22 mouse cellular contexts compared by ENCODE assay signal in the genomic region with DNA sequence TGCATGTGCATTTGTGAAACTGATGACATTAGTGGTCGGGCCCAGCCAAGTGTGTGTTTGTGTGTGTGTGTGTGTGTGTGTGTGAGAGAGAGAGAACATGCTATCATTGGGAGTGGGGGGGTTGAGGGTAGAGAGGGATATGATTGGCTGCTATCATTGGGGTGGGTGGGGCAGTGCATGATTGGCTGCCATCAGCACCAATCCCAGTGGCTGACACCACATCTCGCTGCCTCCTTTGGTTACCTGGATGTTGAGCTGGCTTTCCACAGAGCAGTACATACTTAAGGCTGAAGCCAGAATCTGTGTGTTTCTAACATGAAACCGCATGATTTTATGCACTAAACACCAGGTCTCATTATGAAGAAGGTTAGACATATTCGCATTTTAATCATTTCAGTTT.
"Had no signal": no experiment of that assay in that cellular context is flagged by ENCODE, and none has a peak within 500 bp of the region (broad histone marks: within the 10 kb centered on the region; RNA-seq: fewer than 3 reads in every experiment).

No protein-coding gene starts in this region.

- H3K27ac ChIP-seq: kidney, embryonic 15.5 days; limb, embryonic 10.5 days; limb, embryonic 13.5 days; liver, embryonic 12.5 days; liver, embryonic 15.5 days; lung, embryonic 15.5 days; neural tube, embryonic 13.5 days; stomach, postnatal 0 days had no signal

- H3K9ac ChIP-seq: kidney, embryonic 15.5 days; limb, embryonic 13.5 days; liver, embryonic 12.5 days; liver, embryonic 15.5 days; lung, embryonic 15.5 days; neural tube, embryonic 13.5 days had no signal

- H3K4me3 ChIP-seq: kidney, embryonic 15.5 days; limb, embryonic 10.5 days; limb, embryonic 13.5 days; liver, embryonic 12.5 days; liver, embryonic 15.5 days; lung, embryonic 15.5 days; megakaryocyte, embryonic 14.5 days; neural tube, embryonic 13.5 days had no signal

- H3K4me1 ChIP-seq: kidney, embryonic 15.5 days; liver, embryonic 12.5 days; liver, embryonic 15.5 days; neural tube, embryonic 13.5 days had no signal

- H3K9me3 ChIP-seq: kidney, embryonic 15.5 days; limb, embryonic 10.5 days; limb, embryonic 13.5 days; liver, embryonic 12.5 days; liver, embryonic 15.5 days; lung, embryonic 15.5 days; megakaryocyte, embryonic 14.5 days; neural tube, embryonic 13.5 days had no signal

- H3K36me3 ChIP-seq: limb, embryonic 10.5 days; limb, embryonic 13.5 days; liver, embryonic 12.5 days; liver, embryonic 15.5 days; lung, embryonic 15.5 days; neural tube, embryonic 13.5 days had no signal

- H3K27me3 ChIP-seq: kidney, embryonic 15.5 days; limb, embryonic 13.5 days; liver, embryonic 12.5 days; liver, embryonic 15.5 days; lung, embryonic 15.5 days; neural tube, embryonic 13.5 days had no signal

- ATAC-seq: liver, embryonic 12.5 days had no signal

- DNase-seq: kidney, adult 8-10 months; kidney, postnatal 10 days; kidney, postnatal 36 days; liver; lung, adult 18-20 months; lung, postnatal 10 days; lung, postnatal 36 days; midbrain, embryonic 14.5 days; right cerebral cortex, postnatal 4 days; thymus, adult 2 months; thymus, postnatal 14 days; thymus, postnatal 4 days had no signal

- H3K4me2 ChIP-seq: kidney, embryonic 15.5 days; limb, embryonic 13.5 days; liver, embryonic 12.5 days; liver, embryonic 15.5 days; lung, embryonic 15.5 days; midbrain, embryonic 11.5 days; neural tube, embryonic 13.5 days had no signal
